Mouse (Mus musculus): ENCODE data around the gene Hcfc1r1.

GRCm38 (mm10) chr17:23654410-23654809 is 19.0 kb upstream of the Hcfc1r1 start:
- TF ChIP-seq EP300 (IDR thresholded peaks at IDR 0.05; ENCODE audit: low read depth), result no peak
- no peak for TF ChIP-seq CTCF (IDR thresholded peaks at IDR 0.05; ENCODE audit: low read depth)
